Mouse (Mus musculus) liver, adult 2 months (tissue): ENCODE data around the gene Insm1. TPM values are rescaled to one million over a fixed set of nuclear protein-coding genes. Genes with fewer than 3 reads are reported as not detected.

Experiments used
- DNase-seq: peaks from one replicate; pipeline ENCODE4 v3.0.0-alpha.2; 2011; ENCODE audit warnings: low read depth, low spot score; ENCODE audit errors: extremely low read depth
- H3K27ac ChIP-seq: fragments of 200-500 bp; replicated peaks from 2 replicates; pipeline ENCODE4 v1.5.1; 2012; ENCODE audit warnings: low read depth, mild to moderate bottlenecking, control low read depth, inconsistent platforms, low read length; ENCODE audit not compliant: insufficient read depth
- H3K27me3 ChIP-seq: fragments of 200-500 bp; 2 replicates; pipeline ENCODE4 v1.6.1; 2012; ENCODE audit warnings: mild to moderate bottlenecking, moderate library complexity, low read length, inconsistent platforms; ENCODE audit not compliant: control insufficient read depth, insufficient read depth
- H3K36me3 ChIP-seq: fragments of 200-500 bp; 2 replicates; pipeline ENCODE4 v1.6.1; 2012; ENCODE audit warnings: low read length, inconsistent platforms; ENCODE audit not compliant: control insufficient read depth, insufficient read depth
- H3K4me1 ChIP-seq: fragments of 200-500 bp; 2 replicates; pipeline ENCODE4 v1.6.1; 2011; ENCODE audit warnings: low read length; ENCODE audit not compliant: control insufficient read depth, insufficient read depth
- H3K4me3 ChIP-seq: fragments of 200-500 bp; 2 replicates; pipeline ENCODE4 v1.5.1; 2011; ENCODE audit warnings: low read depth, mild to moderate bottlenecking, control low read depth, low read length, moderate library complexity; ENCODE audit not compliant: insufficient read depth
- H3K79me2 ChIP-seq: fragments of 200-500 bp; 2 replicates; pipeline ENCODE4 v1.6.1; 2012; ENCODE audit warnings: inconsistent platforms, mild to moderate bottlenecking, low read length, moderate library complexity; ENCODE audit not compliant: control insufficient read depth, insufficient read depth
- H3K9ac ChIP-seq: fragments of 200-500 bp; 2 replicates; pipeline ENCODE4 v1.6.1; 2012; ENCODE audit warnings: low read depth, mild to moderate bottlenecking, control low read depth, inconsistent platforms, low read length
- CTCF ChIP-seq: fragments of 200-500 bp; IDR thresholded peaks from 2 replicates; pipeline ENCODE4 v1.5.1; 2011; ENCODE audit warnings: low read depth, low read length, control low read depth
- POLR2A ChIP-seq: fragments of 200-500 bp; IDR thresholded peaks from 2 replicates; pipeline ENCODE4 v1.6.1; 2011; ENCODE audit warnings: low read length, control low read depth; ENCODE audit not compliant: insufficient read depth; ENCODE audit errors: extremely low read depth
- WGBS: fragments of 180-500 bp; shearing (Covaris S2); methylation state at CpG from one replicate; pipeline ENCODE4 v1.1.7; 2018; 5-methylcytosine and 5-hydroxymethylcytosine counted together
- polyA plus RNA-seq: library from polyadenylated mRNA; depleted of rRNA; stranded (reverse); fragments of >200 nt; gene quantifications from 2 replicates; pipeline ENCODE4 v1.2.3, GENCODE M21; 2012
- total RNA-seq: library from RNA; depleted of rRNA; stranded (reverse); fragments of >200 nt; gene quantifications from 2 replicates; pipeline ENCODE4 v1.2.3, GENCODE M21; 2014

Gene Insm1
- total and polyA plus RNA-seq, 2 experiments, result 0.04 TPM; not detected in 1

DNA sequence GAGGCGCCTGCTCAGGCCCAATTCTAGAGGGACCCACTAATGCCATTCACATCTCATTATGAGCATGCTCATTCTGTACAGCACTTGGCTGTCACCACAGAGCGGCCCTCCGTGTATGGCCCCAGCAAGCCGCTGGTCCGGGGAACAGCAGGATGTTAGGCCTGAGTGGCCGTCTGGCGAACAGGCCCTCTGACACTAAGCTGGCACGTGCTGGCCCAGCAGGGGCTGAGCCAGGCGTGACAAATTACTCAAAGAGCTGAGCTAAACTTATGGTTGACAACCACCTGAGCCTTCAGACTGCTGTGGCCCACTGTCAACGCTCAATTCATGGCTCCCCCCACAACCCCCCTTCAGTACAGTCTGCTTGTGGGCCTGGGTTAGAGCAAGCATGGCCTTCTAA lies 40.5 kb downstream of the Insm1 start:
- no peak overlapping the region for H3K27ac ChIP-seq
- peaks cover 2% of the 10 kb centered on the region; the same call in 1 of the 2 replicates for H3K36me3 ChIP-seq
- no peaks in the 10 kb centered on the region for H3K79me2 ChIP-seq
- no peak for DNase-seq
- no peak overlapping the region for H3K4me3 ChIP-seq
- H3K9ac ChIP-seq, result no peak overlapping the region
- WGBS, result 84% methylated on average over 10 of the region's 10 CpGs
- H3K27me3 ChIP-seq, result no peaks in the 10 kb centered on the region
- TF ChIP-seq POLR2A, result no peak
- no peak for TF ChIP-seq CTCF
- no peaks in the 10 kb centered on the region for H3K4me1 ChIP-seq

GRCm38 (mm10) chr2:146262966-146263365 lies 41.2 kb downstream of the Insm1 start:
- H3K27ac ChIP-seq, result no peak overlapping the region
- no peaks in the 10 kb centered on the region for H3K4me1 ChIP-seq
- no peaks in the 10 kb centered on the region for H3K79me2 ChIP-seq
- H3K4me3 ChIP-seq, result no peak overlapping the region
- no peak overlapping the region for H3K9ac ChIP-seq
- no peaks in the 10 kb centered on the region for H3K27me3 ChIP-seq
- no peak for DNase-seq
- H3K36me3 ChIP-seq, result peaks cover 2% of the 10 kb centered on the region; the same call in 1 of the 2 replicates
- TF ChIP-seq CTCF (no peak), POLR2A (no peak)

DNA sequence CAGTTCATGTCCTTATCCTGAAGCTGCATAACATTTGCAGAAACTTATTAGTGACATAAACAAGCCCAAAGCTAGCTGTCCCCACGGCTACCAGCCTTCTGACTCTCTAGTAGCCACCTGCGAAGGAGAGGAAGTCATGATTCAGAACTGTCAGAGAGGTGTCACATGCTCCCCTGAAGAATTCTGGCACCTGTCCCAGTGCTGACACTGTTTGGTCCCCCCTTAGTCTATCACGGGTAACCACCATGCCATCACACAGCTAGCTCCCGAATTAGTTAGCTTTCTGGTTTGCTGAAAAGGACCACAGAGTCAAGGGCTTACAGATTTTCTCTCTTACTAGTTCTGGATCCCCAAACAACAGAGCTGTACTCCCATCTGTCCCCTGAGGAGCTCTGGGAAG lies 43.3 kb downstream of the Insm1 start:
- no peak for DNase-seq
- peaks cover 10% of the 10 kb centered on the region; the same call in 1 of the 2 replicates for H3K36me3 ChIP-seq
- H3K27ac ChIP-seq, result no peak overlapping the region
- WGBS, result 66% methylated on average over 4 of the region's 4 CpGs
- no peaks in the 10 kb centered on the region for H3K4me1 ChIP-seq
- H3K27me3 ChIP-seq, result no peaks in the 10 kb centered on the region
- TF ChIP-seq POLR2A (no peak), CTCF (no peak)
- no peaks in the 10 kb centered on the region for H3K79me2 ChIP-seq
- H3K4me3 ChIP-seq, result no peak overlapping the region
- no peak overlapping the region for H3K9ac ChIP-seq

GRCm38 (mm10) chr2:146266539-146266938 lies 44.8 kb downstream of the Insm1 start:
- Histone ChIP-seq H3K27ac (no peak overlapping the region), H3K27me3 (no peaks in the 10 kb centered on the region), H3K79me2 (no peaks in the 10 kb centered on the region), H3K9ac (no peak overlapping the region), H3K4me3 (no peak overlapping the region), H3K4me1 (no peaks in the 10 kb centered on the region), H3K36me3 (peaks cover 7% of the 10 kb centered on the region; the same call in 1 of the 2 replicates)
- 53% methylated on average over 3 of the region's 3 CpGs for WGBS
- DNase-seq, result peak; percentile 12
- no peak for TF ChIP-seq CTCF
- no peak for TF ChIP-seq POLR2A
